Mouse (Mus musculus): ENCODE measurements around the gene Taar4.

Taar4 gene

GRCm38 (mm10) chr10:24008143-24008542 is 47.8 kb downstream of the Taar4 start:
- no peak for DNase-seq
